In genomic region chr11:77492311-77492871, GRCm38 (mm10) we compare ENCODE assay signal across 8 mouse cellular contexts. TPM values are rescaled to one million over a fixed set of nuclear protein-coding genes. Genes with fewer than 3 reads are reported as not detected.
A peak's percentile ranks its signal among the peaks of the same experiment; 100 is the strongest.
DNase-seq lines count a peak whose midpoint lies in the region; ATAC-seq and TF ChIP-seq lines count a peak whose summit lies in the region.

No protein-coding gene starts in this region.

- no peaks in the 10 kb centered on the region for H3K27me3 ChIP-seq in kidney, adult 2 months (replicated peaks; ENCODE audit: control insufficient read depth, insufficient read depth, low read length)
- peaks cover 34% of the 10 kb centered on the region for H3K27me3 ChIP-seq in G1E (ENCODE audit: insufficient read depth, low read length)
- no peaks in the 10 kb centered on the region for H3K27me3 ChIP-seq in embryonic facial prominence, embryonic 14.5 days (replicated peaks; ENCODE audit: control insufficient read depth, insufficient read depth, low read length)
- no peaks in the 10 kb centered on the region for H3K27me3 ChIP-seq in midbrain, postnatal 0 days (ENCODE audit: insufficient read depth, low read length)

- 0 out of 2 replicates have a peak, but pooled peaks cover 5% of the 10 kb centered on the region for H3K9me3 ChIP-seq in G1E (replicated peaks)
- H3K9me3 ChIP-seq in embryonic facial prominence, embryonic 14.5 days (ENCODE audit: control insufficient read depth, low read length): no peaks in the 10 kb centered on the region
- H3K9me3 ChIP-seq in midbrain, postnatal 0 days (ENCODE audit: low read length): no peaks in the 10 kb centered on the region

- H3K4me1 ChIP-seq in kidney, adult 2 months (ENCODE audit: control insufficient read depth, insufficient read depth, low read length): peaks cover 26% of the 10 kb centered on the region
- H3K4me1 ChIP-seq in G1E (ENCODE audit: insufficient read depth, low read depth, low read length): peaks cover 71% of the 10 kb centered on the region
- H3K4me1 ChIP-seq in embryonic facial prominence, embryonic 14.5 days (ENCODE audit: control insufficient read depth, insufficient read depth, low read length): peaks cover 50% of the 10 kb centered on the region
- H3K4me1 ChIP-seq in midbrain, postnatal 0 days (ENCODE audit: insufficient read depth, low read length): peaks cover 22% of the 10 kb centered on the region; the same call in 1 of the 2 replicates

- no peak for ATAC-seq in G1E (ENCODE audit: extremely low read depth, insufficient number of reproducible peaks, low FRiP score, poor library complexity, severe bottlenecking)
- ATAC-seq in embryonic facial prominence, embryonic 14.5 days (ENCODE audit: low read depth): no peak
- ATAC-seq in midbrain, postnatal 0 days (ENCODE audit: low FRiP score): no peak

- H3K9ac ChIP-seq in embryonic facial prominence, embryonic 14.5 days (ENCODE audit: low read depth, low read length): peak overlapping the region; percentile 70
- peak overlapping the region; percentile 97; the same call in 1 of the 2 replicates for H3K9ac ChIP-seq in midbrain, postnatal 0 days (replicated peaks; ENCODE audit: low read length, poor library complexity, severe bottlenecking)

- no peak for DNase-seq in kidney, adult 2 months
- no peak for DNase-seq in kidney, adult 9 months
- DNase-seq in G1E (ENCODE audit: low spot score): peak; percentile 41
- DNase-seq in embryonic facial prominence, embryonic 14.5 days (ENCODE audit: low spot score): peak; percentile 47
- peak; percentile 44 for DNase-seq in kidney, postnatal 14 days
- DNase-seq in midbrain, postnatal 0 days (ENCODE audit: low spot score): no peak
- no peak for DNase-seq in urinary bladder, postnatal 14 days (ENCODE audit: low spot score)
- DNase-seq in ovary, adult 18-20 months (ENCODE audit: low spot score): no peak

- TF ChIP-seq CTCF in kidney, adult 2 months (conservative IDR thresholded peaks at IDR 0.05; ENCODE audit: insufficient read depth, insufficient read length, low read depth, low read length): no peak
- TF ChIP-seq CTCF in G1E (IDR thresholded peaks at IDR 0.05; ENCODE audit: low read depth, low read length): no peak
- no peak for TF ChIP-seq CTCF in midbrain, postnatal 0 days (IDR thresholded peaks at IDR 0.05)

- WGBS in kidney, adult 2 months: 2% methylated on average over 16 of the region's 18 CpGs
- under 1% methylated on average over 16 of the region's 18 CpGs for WGBS in embryonic facial prominence, embryonic 14.5 days
- under 1% methylated on average over 18 of the region's 18 CpGs for WGBS in midbrain, postnatal 0 days

- peak overlapping the region; percentile 92 for H3K4me3 ChIP-seq in kidney, adult 2 months (ENCODE audit: insufficient read depth, low read depth, low read length)
- H3K4me3 ChIP-seq in G1E (ENCODE audit: low read depth, low read length): peak overlapping the region; percentile 94
- H3K4me3 ChIP-seq in embryonic facial prominence, embryonic 14.5 days (ENCODE audit: low read depth, low read length): peak overlapping the region; percentile 86
- peak overlapping the region; percentile 96 for H3K4me3 ChIP-seq in midbrain, postnatal 0 days (ENCODE audit: low read depth, low read length)

- H3K36me3 ChIP-seq in kidney, adult 2 months (ENCODE audit: control insufficient read depth, insufficient read depth, low read length): no peaks in the 10 kb centered on the region
- peaks cover 21% of the 10 kb centered on the region for H3K36me3 ChIP-seq in G1E (replicated peaks)
- H3K36me3 ChIP-seq in embryonic facial prominence, embryonic 14.5 days (ENCODE audit: control insufficient read depth, insufficient read depth, low read length): no peaks in the 10 kb centered on the region
- no peaks in the 10 kb centered on the region for H3K36me3 ChIP-seq in midbrain, postnatal 0 days (ENCODE audit: insufficient read depth, low read length)

- peak overlapping the region; percentile 97 for H3K27ac ChIP-seq in kidney, adult 2 months (ENCODE audit: insufficient read depth, low read depth, low read length)
- peak overlapping the region; percentile 92 for H3K27ac ChIP-seq in embryonic facial prominence, embryonic 14.5 days (replicated peaks; ENCODE audit: low read depth, low read length)
- peak overlapping the region; percentile 89 for H3K27ac ChIP-seq in midbrain, postnatal 0 days (ENCODE audit: low read depth, low read length)

- H3K4me2 ChIP-seq in embryonic facial prominence, embryonic 14.5 days (ENCODE audit: low read depth, low read length): peak overlapping the region; percentile 95
- peak overlapping the region; percentile 86 for H3K4me2 ChIP-seq in midbrain, postnatal 0 days (ENCODE audit: low read depth, low read length, poor library complexity, severe bottlenecking)

- no peak for TF ChIP-seq POLR2A in kidney, adult 2 months (IDR thresholded peaks at IDR 0.05; ENCODE audit: low read depth, low read length)

RNA-seq across cellular contexts. Expression of gene Git1, which starts 1.0 kb away (rescaled TPM):
- polyA plus RNA-seq in kidney, adult 2 months (2012; rRNA removed): 53.2 and 58.5 TPM in 2 replicates
- 42.8 and 51.4 TPM in 2 replicates for total RNA-seq in G1E (2014; fragmentation: Nextera tagmentation)
- total RNA-seq in G1E (2017): 9.5 and 9.6 TPM in 2 replicates
- 90.7 and 98.0 TPM in 2 replicates for polyA plus RNA-seq in G1E (2012)
- polyA plus RNA-seq in embryonic facial prominence, embryonic 14.5 days (2014; fragmentation: Nextera tagmentation; extraction: Ambion mirVana): 15.1 and 16.7 TPM in 2 replicates
- total RNA-seq in midbrain, postnatal 0 days (2014; rRNA removed): 111 and 143 TPM in 2 replicates
- polyA plus RNA-seq in midbrain, postnatal 0 days (2015; fragmentation: Nextera tagmentation; extraction: Ambion mirVana): 18.5 and 19.6 TPM in 2 replicates

RNA-seq across cellular contexts. Expression of gene Ankrd13b, which starts 2.9 kb away (rescaled TPM):
- 22.3 and 31.4 TPM in 2 replicates for polyA plus RNA-seq in kidney, adult 2 months (2012; rRNA removed)
- total RNA-seq in G1E (2014; fragmentation: Nextera tagmentation) (1.3 TPM in 1 of 2 replicates, not detected in the other), G1E (2017) (0.12 TPM in 1 of 2 replicates, not detected in the other)
- polyA plus RNA-seq in G1E (2012): 0.36 and 0.41 TPM in 2 replicates
- 11.4 and 11.6 TPM in 2 replicates for polyA plus RNA-seq in embryonic facial prominence, embryonic 14.5 days (2014; fragmentation: Nextera tagmentation; extraction: Ambion mirVana)
- total RNA-seq in midbrain, postnatal 0 days (2014; rRNA removed): 70.3 and 75.5 TPM in 2 replicates
- polyA plus RNA-seq in midbrain, postnatal 0 days (2015; fragmentation: Nextera tagmentation; extraction: Ambion mirVana): 41.5 and 43.6 TPM in 2 replicates

RNA-seq across cellular contexts. Expression of gene Abhd15, which starts 22.5 kb away (rescaled TPM):
- 2.7 and 3.2 TPM in 2 replicates for polyA plus RNA-seq in kidney, adult 2 months (2012; rRNA removed)
- 0.30 TPM in 1 of 2 replicates, not detected in the other for total RNA-seq in G1E (2014; fragmentation: Nextera tagmentation)
- total RNA-seq in G1E (2017): 0.12 and 0.27 TPM in 2 replicates
- 0.29 and 0.34 TPM in 2 replicates for polyA plus RNA-seq in G1E (2012)
- 2.3 and 3.3 TPM in 2 replicates for polyA plus RNA-seq in embryonic facial prominence, embryonic 14.5 days (2014; fragmentation: Nextera tagmentation; extraction: Ambion mirVana)
- 3.6 and 4.2 TPM in 2 replicates for total RNA-seq in midbrain, postnatal 0 days (2014; rRNA removed)
- polyA plus RNA-seq in midbrain, postnatal 0 days (2015; fragmentation: Nextera tagmentation; extraction: Ambion mirVana): 1.6 and 1.8 TPM in 2 replicates

RNA-seq across cellular contexts. Expression of gene Trp53i13, which starts 23.4 kb away (rescaled TPM):
- 19.4 and 24.4 TPM in 2 replicates for polyA plus RNA-seq in kidney, adult 2 months (2012; rRNA removed)
- 1.4 and 7.0 TPM in 2 replicates for total RNA-seq in G1E (2014; fragmentation: Nextera tagmentation)
- 0.71 and 1.4 TPM in 2 replicates for total RNA-seq in G1E (2017)
- polyA plus RNA-seq in G1E (2012): 5.4 and 6.0 TPM in 2 replicates
- polyA plus RNA-seq in embryonic facial prominence, embryonic 14.5 days (2014; fragmentation: Nextera tagmentation; extraction: Ambion mirVana): 51.2 and 52.3 TPM in 2 replicates
- total RNA-seq in midbrain, postnatal 0 days (2014; rRNA removed): 7.5 and 7.8 TPM in 2 replicates
- polyA plus RNA-seq in midbrain, postnatal 0 days (2015; fragmentation: Nextera tagmentation; extraction: Ambion mirVana): 11.4 and 11.5 TPM in 2 replicates

RNA-seq across cellular contexts. Expression of gene Gm10392, which starts 26.6 kb away (rescaled TPM):
- not detected in 2 replicates for polyA plus RNA-seq in kidney, adult 2 months (2012; rRNA removed)
- not detected in 2 replicates for total RNA-seq in G1E (2014; fragmentation: Nextera tagmentation)
- 0.12 and 0.38 TPM in 2 replicates for total RNA-seq in G1E (2017)
- not detected in 2 replicates for polyA plus RNA-seq in G1E (2012)
- not detected in 2 replicates for polyA plus RNA-seq in embryonic facial prominence, embryonic 14.5 days (2014; fragmentation: Nextera tagmentation; extraction: Ambion mirVana)
- total RNA-seq in midbrain, postnatal 0 days (2014; rRNA removed): not detected in 2 replicates
- polyA plus RNA-seq in midbrain, postnatal 0 days (2015; fragmentation: Nextera tagmentation; extraction: Ambion mirVana): not detected in 2 replicates

Comparison
In these comparisons a context has a peak if more than half of its experiments do, and no peak if none do; other contexts are left out.
1. DNase-seq: peak in G1E (single experiment), embryonic facial prominence, embryonic 14.5 days (single experiment) and kidney, postnatal 14 days (single experiment); none in kidney, adult 2 months (single experiment), kidney, adult 9 months (single experiment), midbrain, postnatal 0 days (single experiment), urinary bladder, postnatal 14 days (single experiment) and ovary, adult 18-20 months (single experiment).
2. Peak in every context shown above with its lines, with median percentiles within 50 percentile points of each other: H3K27ac ChIP-seq and H3K4me3 ChIP-seq.